Mouse (Mus musculus) adrenal gland, postnatal 10 days (tissue): ENCODE data around the gene Lyl1. TPM values are rescaled to one million over a fixed set of nuclear protein-coding genes. Genes with fewer than 3 reads are reported as not detected.
"Not testable (repeated sequence)": the region's sequence is repeated elsewhere in the genome, so short reads cannot be mapped to it uniquely, and the experiment has no call there.

Source experiments
- DNase-seq: peaks from one replicate; pipeline ENCODE4 v3.0.0; 2021; ENCODE audit warnings: mixed read lengths
- total RNA-seq, 2 experiments: library from RNA; stranded (reverse); gene quantifications; 2 replicates each; pipeline ENCODE4 v1.2.3; 2021

The Lyl1 gene
- total RNA-seq, 2 experiments from 2014 or later = 7.8 to 8.5 TPM

DNA sequence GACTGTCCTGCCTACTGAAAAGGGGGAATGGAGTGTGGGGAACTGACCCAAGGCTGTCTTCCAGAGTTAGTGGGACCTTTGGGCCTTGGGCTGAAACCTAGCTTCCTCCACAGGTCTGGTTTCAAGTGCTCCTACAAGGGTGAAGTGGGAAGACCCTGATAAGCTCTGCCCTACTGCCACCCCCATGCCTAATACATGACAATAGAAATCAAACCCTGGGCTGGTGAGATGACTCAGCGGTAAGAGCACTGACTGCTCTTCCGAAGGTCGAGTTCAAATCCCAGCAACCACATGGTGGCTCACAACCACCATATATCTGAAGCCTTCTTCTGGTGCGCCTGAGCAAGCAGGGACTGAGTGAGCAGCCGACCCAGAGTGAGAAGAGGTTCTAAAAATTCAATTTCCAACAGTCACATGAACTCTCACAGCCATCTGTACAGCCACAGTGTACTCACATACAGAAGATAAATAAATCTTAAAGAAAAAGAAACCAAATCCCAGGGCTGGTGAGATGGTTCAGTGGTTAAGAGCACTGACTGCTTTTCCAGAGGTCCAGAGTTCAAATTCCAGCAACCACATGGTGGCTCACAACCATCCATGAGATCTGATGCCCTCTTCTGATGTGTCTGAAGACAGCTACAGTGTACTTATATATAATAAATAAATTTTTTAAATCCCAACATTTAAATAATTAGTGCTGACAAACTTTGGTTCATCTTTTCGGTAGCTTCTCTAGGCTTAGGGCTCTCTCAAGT, 32.3 kb upstream of the Lyl1 start:
- DNase-seq = no peak

DNA sequence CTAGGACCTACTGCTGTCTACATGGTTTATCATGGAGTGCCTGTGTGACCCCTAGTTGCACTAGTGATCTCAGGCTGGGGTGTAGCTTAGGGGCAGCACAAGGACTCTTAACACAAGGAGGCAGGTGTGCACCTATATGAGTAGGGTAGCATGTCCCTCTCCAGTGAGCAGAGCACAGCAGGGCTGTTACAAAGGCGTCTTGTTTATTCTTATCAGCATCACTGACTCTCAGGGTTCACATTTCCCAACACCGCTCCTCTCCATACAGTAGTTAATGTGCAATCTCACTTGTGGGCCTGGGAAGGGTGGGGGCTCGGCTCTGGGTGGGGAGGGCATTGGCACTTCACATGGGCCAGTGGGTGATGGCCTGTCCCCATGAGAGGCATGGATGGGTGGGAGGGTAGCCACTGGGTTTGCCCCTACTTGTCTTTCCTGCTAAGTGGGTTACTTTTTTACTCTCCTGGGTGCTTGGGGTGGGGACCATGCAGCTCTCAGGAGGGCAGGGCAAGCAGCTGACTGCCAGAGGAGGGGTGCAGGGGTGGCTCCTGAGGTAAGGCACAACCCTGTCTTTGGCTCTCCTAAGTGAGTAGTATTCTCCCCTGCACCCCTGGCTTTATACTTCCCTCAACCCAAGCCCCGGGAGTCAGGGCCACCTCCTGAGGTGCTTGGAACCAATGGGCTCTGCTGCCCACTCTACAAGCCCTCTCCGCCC, 30.8 kb upstream of the Lyl1 start:
- not testable (repeated sequence) for DNase-seq

DNA sequence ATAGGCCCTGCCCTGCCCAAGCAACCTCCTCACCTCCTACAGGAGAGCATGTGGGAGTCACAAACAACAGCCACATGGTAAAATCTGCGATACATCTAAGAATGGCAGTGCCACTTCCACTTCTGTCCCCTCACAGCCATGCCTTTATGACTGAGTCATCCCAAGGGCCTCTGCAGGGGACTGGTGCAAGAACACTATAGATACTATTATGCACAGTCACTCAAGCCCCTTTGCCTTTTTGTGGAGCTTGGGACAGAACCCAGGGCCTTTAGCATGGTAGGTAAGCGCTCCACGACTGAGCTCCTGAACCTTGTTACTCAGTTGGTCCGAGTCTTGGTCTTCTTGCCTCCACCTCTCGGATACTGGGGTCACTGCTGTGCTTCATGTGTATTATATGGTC, 24.0 kb upstream of the Lyl1 start:
- no peak for DNase-seq

DNA sequence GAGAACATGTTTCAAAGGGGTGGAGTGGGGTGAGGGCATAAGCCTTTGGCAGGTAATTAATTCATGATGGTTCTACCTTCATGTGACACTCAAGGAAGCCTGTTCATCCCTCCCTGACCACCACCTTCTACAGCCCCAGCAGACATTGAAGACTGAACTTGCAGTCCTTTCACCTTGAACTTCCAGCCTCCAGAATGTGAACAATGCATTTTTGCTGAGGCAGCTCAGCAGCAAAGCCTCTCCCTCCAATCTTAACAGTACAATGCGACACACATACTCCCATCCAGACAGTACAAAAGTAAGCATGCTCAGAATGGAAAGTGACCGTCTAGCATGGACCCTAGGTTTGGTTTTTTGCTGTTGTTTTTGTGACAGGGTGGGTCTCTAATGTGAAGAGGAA, 19.8 kb upstream of the Lyl1 start:
- no peak for DNase-seq

DNA sequence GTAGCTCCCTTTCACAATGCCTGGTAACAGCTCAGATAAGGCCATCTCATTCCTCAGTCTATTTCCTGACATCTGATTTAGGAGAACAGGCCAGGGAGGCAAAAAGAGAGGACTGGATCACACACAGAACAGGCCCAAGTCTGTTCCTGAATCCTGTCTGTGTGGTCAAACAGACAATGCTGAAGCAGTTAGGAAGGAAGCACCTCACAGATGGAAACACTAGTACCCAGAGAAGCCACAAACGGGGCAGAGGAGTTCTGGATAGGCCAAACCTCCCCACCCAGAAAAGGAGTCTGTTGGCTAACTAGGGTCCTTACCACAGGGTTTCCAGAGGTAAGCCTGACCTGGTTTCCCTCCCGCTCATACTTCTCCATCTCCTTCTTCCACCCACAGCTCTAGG, 19.0 kb upstream of the Lyl1 start:
- DNase-seq = no peak

DNA sequence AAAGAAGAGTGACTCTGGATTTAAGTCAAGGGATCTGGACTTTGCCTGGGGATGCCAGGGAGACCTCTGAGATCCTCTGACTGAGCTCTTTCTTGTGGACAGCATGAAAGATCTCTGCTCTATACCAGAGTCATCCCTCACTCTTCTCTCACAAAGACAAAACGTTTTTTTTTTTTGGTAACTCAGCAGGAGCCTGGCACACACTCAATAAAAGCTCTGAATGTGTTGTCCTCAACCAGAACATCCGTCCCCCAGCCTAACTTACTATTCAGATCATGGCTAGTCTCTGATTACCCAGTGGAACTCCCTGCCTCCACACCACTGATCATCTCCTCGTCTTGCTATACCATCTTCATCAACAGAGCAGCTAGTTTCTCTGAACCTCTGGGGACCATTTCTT, 16.7 kb upstream of the Lyl1 start:
- no peak for DNase-seq

DNA sequence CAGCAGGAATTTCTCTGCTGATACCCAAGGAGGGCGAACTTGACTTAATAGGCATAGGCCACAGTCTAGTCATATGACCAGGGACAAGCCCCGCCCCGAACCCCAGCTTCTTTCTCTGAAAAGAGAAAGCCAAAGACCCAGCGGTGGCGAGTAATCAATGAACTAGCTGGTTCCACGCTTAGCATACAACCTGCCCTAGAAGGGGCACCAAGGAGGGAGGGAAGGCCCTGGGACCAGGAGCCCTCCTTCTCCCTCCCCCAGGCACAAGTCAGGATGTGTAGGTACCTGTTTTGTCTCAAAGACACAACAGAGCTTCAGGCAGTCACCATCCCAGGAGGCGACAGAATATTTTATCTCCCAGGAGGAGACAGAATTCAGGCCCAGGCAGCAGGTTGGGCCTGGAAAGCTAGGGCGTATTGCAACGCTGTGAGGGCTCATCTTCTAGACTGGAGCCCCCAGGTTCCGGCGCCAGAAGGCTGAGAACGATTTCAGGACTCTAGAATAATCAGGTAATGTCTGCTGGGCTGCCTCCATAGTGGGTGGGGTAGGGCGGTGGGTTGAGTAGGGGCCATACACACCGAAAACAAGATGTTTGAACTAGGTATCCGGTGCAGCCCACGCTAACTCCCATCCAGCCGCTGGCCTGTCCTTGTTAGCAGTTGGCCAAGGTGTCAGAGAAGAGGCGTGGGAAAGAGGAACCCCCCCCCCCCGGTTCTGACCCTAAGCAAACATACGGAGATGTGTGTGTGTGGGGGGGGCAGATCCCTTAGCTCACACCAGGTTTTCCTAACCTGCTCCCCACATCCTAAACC, 14.9 kb upstream of the Lyl1 start, which contains the start of gene Trmt1:
TSS of gene Trmt1 (plus strand) at position 117 of the 812 bp plus-strand sequence.
- peak; percentile 54 for DNase-seq

DNA sequence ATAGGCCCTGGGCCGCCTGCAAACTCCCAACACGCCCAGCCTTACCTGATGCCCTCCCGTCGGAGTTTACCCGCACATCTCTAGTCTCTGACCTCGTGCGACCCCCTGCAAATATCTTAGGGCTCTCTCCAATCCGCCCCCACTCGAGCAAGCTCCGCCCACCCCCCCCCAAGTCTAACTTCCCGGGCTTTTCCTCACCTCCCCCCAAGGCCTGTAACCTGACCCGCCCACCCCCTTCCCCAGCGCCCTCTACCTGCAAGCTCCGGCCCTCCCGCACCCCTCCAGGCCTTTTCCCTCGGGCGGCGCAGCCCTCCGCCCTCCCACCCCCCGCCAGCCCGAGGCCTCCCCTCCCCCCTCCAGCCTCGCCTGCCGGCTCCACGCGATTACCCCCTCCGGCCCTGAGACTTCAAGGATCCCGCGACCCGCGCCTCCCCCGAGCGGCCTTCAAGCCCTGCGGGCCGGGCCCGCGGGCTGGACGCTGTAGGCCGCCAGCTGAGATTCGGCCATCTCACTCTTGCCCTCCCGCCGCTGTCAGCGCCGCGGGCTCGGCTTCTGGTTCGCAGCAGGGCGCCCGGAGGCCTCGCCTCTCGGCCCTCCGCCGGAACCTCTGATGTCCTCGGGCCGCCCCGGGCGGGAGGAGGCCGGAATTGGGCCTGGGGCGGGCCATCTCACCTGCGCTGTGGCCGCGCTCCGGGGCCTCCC, 14.1 kb upstream of the Lyl1 start:
- DNase-seq = peak; percentile 67

DNA sequence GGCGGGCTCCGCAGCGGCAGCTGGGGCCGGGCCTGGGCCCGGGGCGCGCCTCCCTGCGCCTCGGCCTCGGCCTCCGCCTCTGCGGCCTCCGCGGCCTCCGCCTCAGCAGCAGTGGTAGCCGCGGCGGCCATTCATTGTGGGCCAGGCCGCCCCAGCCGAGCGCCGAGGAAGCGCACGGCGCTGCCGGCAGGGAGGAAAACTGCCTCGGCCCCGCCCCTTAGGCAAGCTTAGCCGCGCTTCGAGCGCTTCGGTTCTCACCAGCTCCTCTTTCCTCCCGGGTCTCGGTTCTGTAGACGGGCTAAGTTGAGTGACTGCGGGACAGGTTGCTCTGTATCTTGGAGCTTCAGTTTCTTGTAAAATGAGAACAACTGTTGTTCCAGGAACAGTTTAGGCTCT, 13.6 kb upstream of the Lyl1 start, which contains the start of gene Nacc1:
TSS of gene Nacc1 (minus strand) at position 158 of the 396 bp plus-strand sequence.
- peak; percentile 95 for DNase-seq

DNA sequence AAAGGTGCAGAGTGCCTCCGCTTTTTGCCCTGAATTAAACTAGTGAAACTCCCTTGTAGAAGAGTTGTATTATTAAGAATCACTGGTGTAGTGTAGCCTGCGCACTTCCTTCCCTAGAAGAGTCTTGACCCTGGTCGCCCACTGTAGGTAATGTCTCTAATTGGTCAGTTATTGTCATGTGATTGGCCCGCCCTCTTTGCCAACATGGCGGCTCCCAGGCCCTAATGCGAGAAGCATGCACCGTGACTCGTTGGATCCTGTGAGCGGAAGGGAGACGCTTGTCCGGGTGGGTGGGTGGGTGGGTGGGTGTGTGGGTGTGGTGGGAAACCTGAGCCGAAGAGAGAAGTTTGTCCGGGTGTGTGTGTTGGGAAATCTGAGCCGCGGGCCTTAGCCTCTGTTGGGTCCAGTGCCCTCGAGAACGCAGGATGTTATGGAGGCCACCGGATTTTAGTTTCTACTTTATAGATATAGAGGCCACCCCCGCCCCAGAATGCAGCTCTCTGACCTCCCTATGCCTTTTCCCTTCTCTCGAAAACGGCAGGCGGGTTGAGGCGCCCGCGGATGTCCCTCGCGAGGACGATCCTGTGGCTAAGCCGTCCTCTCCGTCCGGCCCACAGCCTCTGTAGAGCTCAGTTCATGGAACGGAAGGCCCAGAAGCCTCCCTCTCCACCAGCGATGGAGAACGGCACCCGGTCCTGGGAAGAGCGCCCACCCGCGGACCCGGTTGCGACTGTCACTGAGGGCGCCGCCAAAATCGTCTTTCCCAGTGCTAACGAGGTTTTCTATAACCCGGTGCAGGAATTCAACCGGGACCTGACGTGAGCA, 12.0 kb upstream of the Lyl1 start:
- peak; percentile 94 for DNase-seq

DNA sequence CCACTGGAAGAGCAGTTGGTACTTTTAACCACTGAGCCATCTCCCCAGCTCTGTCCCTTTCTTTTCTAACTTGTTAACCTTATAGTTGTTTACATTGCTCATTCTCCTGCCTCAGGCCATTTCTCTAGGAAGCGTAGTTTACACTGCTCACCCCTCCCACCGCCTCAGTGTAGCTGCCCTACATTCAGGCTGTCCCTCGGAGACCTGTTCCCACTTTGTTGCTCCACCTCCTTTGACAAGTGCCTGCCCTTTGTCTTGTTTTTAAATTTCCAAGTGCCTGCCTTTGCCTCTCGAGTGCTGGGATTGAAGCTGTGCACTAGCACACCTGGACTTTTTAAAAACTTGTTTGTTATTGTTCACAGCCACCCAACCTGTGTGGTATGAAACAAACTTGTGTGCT, 7.9 kb upstream of the Lyl1 start:
- DNase-seq = no peak

DNA sequence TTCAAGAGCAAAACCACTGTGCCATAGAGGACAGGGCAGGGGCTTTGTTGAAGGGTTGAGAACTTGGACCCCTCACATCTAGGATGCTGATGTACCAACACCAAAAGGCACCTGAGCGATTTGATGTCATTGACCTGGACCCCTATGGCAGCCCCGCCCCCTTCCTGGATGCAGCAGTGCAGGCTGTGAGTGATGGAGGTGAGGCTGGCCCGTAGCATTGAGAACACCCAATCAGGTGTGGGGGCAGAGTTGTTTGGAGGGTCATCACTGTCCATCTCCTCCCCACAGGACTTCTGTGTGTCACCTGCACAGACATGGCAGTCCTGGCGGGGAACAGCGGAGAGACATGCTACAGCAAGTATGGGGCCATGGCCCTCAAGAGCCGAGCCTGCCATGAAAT, 6.1 kb upstream of the Lyl1 start:
- no peak for DNase-seq

DNA sequence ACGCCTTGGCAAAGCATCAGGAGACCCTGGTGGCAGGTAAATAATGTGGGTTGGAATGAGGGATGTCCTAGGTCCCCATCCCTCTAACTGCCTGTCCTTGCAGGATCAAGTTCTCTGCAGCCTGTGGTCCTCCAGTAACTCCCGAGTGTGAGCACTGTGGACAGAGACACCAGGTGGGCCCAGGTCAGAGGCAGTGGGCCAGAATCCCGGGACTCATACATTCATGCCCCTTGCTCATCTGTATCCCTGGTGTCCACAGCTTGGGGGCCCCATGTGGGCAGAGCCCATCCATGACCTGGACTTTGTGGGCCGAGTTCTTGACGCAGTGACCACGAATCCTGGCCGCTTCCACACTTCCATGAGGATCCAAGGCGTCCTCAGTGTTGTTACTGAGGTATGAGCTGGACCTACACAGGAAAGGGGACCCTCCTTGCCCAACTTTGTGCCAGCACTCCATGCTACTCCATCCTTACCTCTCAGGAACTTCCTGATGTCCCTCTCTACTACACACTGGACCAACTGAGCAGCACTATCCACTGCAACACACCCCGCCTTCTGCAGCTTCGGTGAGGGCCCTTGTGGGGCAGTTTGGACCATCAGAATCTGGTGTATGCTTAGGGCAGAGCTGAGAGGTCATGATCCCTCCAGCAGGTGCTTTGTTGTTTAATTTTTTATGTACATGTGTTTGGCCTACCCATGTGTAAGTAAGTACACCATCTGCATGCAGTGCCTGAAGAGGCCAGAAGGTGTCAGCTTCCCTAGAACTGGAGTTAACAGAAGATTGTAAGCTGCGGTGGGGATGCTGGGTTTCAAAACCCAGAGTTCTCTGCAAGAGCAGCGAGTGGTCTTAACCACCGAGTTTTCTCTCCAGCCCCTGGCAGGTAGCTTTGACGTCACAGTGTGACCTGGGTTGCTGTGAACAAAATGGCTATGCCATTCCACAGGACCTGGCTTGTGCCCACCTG, 3.8 kb upstream of the Lyl1 start:
- DNase-seq = no peak

DNA sequence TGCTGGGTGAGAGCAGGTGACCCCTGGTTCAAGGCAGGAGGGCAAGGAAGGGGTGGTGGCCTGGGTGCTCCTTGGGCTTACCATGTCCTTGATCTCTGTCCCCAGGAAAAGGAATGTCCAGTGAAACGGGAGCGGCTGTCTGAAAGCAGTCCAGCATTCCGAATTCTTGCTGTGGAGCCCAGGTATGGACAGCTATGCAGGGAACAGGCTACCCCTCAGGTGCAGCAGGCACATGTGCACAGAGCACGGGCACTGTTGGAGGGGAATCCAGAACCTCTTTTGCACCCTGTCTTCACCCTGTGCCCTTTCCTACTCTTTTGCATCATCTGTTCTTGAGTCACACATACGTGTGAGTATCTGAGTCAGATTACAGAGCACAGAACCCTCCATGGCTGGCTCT, 3.0 kb upstream of the Lyl1 start:
- DNase-seq = no peak

DNA sequence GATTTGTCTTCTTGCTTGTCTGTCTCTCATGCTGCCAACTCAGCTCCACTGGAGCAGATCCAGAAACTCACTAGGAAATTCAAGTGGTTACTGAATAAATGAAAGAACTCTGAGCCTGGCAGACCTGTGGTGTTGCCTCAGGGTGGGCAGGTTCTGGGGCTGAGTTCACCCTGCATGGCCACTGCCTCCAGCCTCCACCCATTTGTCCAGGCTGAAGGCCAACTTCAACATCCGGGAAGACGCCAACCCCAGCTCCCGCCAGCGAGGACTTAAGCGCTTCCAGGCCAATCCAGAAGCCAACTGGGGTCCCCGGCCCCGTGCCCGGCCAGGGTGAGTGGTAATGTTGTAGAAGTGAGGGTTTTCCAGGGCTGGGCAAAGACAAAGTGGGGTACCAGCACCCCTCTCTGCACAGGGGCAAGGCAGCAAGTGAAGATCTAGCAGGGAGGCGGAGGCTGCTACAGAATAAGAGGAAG, 2.3 kb upstream of the Lyl1 start:
- DNase-seq = peak; percentile 77

DNA sequence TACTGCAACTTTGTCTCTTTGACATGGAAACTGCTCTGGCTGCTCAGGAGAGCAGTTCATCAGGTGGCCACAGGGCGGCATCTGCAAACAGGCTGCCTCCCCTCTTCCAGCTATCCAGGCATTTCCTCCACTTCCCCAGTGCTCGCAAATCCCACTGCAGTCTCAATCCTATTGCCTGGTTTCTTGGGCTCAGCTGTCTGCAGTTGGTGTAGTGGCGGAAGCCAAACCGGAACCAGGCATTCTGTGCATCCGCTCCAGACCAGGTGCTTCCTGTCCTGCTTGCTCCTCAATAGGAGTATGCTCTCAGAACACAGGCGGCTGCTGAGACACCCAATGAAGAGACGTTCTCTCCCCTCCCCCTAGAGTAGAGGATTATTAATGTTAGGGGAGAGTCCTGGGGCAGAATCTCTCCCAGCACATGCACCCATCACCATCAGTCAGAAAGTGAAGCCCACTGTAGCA, 1.4 kb upstream of the Lyl1 start:
- DNase-seq = peak; percentile 72

DNA sequence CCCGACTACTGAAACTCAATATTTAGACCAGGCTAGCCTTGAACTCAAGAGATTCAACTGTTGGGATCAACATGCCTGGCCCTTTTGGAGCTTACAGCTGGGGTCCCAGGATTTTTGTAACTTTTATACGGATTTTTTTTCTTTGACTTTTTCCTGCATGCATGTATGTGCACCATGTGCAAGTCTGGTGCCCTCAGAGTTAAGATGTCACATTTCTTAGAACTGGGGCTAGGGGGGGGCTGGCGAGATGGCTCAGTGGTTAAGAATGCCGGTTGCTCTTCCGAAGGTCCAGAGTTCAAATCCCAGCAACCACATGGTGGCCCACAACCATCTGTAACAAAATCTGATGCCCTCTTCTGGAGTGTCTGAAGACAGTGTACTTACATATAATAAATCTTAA, 731 bp upstream of the Lyl1 start:
- DNase-seq = no peak

DNA sequence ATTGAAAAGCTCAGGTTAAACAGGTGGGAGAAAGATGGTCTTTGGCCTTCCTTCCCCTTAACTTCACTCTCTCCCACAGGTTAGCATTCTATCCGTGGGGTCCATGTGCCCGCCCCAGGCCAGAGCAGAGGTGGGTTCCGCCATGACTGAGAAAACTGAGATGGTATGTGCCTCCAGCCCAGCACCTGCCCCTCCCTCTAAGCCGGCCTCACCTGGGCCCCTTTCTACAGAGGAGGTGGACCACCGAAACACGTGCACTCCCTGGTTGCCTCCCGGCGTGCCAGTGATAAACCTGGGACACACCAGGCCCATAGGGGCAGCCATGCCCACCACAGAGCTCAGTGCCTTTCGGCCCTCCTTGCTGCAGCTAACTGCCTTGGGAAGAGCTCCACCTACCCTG, 1.3 kb downstream of the Lyl1 start:
- no peak for DNase-seq

DNA sequence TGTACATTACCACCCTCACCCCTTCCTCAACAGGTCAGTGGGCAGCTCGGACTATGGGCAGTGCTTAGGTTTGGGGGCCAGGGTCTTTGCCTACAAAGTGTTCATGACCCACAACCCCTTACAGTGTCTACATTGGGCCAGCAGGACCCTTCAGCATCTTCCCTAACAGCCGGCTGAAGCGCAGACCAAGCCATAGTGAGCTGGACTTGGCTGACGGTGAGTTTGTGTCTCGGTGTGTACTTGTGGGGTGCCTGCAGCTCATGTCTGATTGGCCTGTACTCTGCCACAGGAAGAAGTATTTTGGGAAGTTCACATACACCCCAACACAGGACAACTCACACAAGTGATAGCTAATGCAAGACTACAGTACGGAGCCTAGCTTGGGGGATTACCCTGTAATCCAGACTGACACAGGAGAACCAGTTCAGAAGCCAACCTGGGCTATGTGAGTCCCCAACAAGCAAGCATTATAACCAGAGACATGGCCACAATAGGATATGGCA, 1.8 kb downstream of the Lyl1 start:
- DNase-seq = no peak
